Mouse (Mus musculus) brain, embryonic 14.5 days (tissue): Measurements from ENCODE around the gene Ralbp1.

Experiments
- CTCF ChIP-seq: fragments of 200-500 bp; IDR thresholded peaks from 2 replicates; pipeline ENCODE4 v1.5.1; 2012; ENCODE audit warnings: inconsistent platforms, mild to moderate bottlenecking, moderate library complexity, borderline replicate concordance; ENCODE audit not compliant: insufficient read depth, insufficient read length; ENCODE audit errors: extremely low read depth
- POLR2A ChIP-seq: fragments of 200-500 bp; IDR thresholded peaks from 2 replicates; pipeline ENCODE4 v1.6.1; 2012; ENCODE audit warnings: mild to moderate bottlenecking, inconsistent platforms, borderline replicate concordance; ENCODE audit not compliant: poor library complexity, insufficient read depth, insufficient read length, severe bottlenecking; ENCODE audit errors: extremely low read depth

DNA sequence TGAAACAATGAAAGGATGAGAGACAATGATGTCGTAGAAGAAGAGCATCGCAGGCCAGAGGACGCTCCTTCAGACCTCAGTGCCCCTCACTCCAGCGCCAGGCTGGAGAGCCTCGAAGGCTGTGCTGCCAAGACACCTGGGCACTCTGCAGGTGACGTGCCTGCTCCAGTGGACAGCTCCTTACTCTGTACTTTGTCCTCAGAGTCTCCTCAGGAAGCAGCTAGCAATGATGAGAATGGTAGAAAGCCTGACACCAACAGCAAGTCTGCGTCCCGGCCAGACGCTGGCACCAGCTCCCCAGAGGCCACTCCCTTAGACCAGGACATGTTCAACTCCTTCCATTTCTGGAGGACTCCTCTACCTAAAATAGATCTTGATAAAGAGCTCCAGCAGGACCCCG, 61.4 kb downstream of the Ralbp1 start:
- TF ChIP-seq POLR2A (no peak), CTCF (no peak)
